Mouse (Mus musculus) intestine, postnatal 0 days (tissue): ENCODE measurements at regions not wholly inside any gene's neighbourhood (a gene's known extent, or its start where the extent isn't known, plus 50 kb on each side); places are given as distances from the start of the nearest gene placed in this dataset.

Experiments used
- ATAC-seq: fragments of 200-750 bp; cut with Nextera tagmentation; 2 replicates; pipeline ENCODE4 v1.8.0; 2017; ENCODE audit warnings: mild to moderate bottlenecking, moderate TSS enrichment, moderate library complexity
- H3K27ac ChIP-seq: fragments of 300-500 bp; sonication (generic); 2 replicates; pipeline ENCODE4 v1.5.1; 2014; ENCODE audit warnings: mild to moderate bottlenecking, low read depth, low read length, moderate library complexity
- H3K27me3 ChIP-seq: fragments of 300-500 bp; sonication (generic); replicated peaks from 2 replicates; pipeline ENCODE4 v1.6.1; 2014; ENCODE audit warnings: low read length, mixed read lengths; ENCODE audit not compliant: control insufficient read depth, insufficient read depth
- H3K36me3 ChIP-seq: fragments of 300-500 bp; sonication (generic); 2 replicates; pipeline ENCODE4 v1.6.1; 2014; ENCODE audit warnings: mild to moderate bottlenecking, moderate library complexity; ENCODE audit not compliant: control insufficient read depth, insufficient read depth
- H3K4me1 ChIP-seq: fragments of 300-500 bp; sonication (generic); replicated peaks from 2 replicates; pipeline ENCODE4 v1.6.1; 2014; ENCODE audit warnings: antibody characterized with exemption, low read length, mixed read lengths; ENCODE audit not compliant: control insufficient read depth, insufficient read depth
- H3K4me2 ChIP-seq: fragments of 300-500 bp; sonication (generic); replicated peaks from 2 replicates; pipeline ENCODE4 v1.6.1; 2014; ENCODE audit warnings: low read depth, mild to moderate bottlenecking, moderate library complexity
- H3K4me3 ChIP-seq: fragments of 300-500 bp; sonication (generic); 2 replicates; pipeline ENCODE4 v1.5.1; 2014; ENCODE audit warnings: low read depth, low read length
- H3K9ac ChIP-seq: fragments of 300-500 bp; sonication (generic); 2 replicates; pipeline ENCODE4 v1.6.1; 2014; ENCODE audit warnings: mild to moderate bottlenecking, low read depth, low read length
- H3K9me3 ChIP-seq: fragments of 300-500 bp; sonication (generic); 2 replicates; pipeline ENCODE4 v1.6.1; 2016; ENCODE audit warnings: mixed run types; ENCODE audit not compliant: control insufficient read depth
- CTCF ChIP-seq: sonication (generic); IDR thresholded peaks from 2 replicates; pipeline ENCODE4 v1.5.1; 2016; ENCODE audit warnings: low read depth, mild to moderate bottlenecking, control low read depth, antibody characterized with exemption, moderate library complexity
- WGBS: fragments of 180-500 bp; shearing (Covaris S2); extraction: QIAGEN DNeasy Blood & Tissue Kit; methylation state at CpG from one replicate; pipeline ENCODE4 v1.1.7; 2014; 5-methylcytosine and 5-hydroxymethylcytosine counted together

DNA sequence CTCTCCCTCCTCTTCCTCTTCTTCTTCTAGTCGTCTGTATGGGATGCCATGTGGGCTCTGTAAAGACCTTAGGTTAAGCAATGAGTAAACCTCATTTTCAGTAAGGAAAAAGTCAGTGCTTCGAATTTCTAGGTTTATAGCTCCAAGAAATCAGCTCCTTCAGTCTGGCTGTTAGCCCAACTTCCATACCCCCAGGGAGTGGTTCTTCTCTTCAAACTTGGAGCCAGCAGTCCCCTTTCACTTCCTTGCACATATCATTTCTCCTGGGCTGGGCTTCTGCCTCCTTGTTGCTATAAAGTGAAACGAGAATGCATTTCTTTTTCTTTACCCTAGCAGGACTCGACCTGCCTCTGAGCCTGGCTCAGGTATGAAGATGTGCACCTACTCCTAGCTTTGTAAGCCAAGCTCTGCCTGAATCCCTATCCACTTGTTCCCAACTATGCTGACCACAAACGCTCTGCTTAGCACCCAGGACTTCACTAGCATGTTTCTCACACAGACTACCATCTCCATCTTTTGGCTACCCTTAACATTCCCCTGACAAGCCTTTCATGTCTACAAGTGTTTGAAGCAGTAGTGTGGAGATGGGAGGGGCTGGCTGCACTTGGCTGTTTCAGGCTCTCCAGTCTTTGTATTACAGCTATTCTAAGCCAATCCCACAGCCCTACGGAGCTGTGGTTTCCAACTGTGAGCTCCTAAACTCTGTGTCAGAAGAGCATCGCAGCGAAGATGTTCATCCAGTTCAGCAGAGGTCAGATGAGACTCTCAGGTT lies 243.8 kb upstream of the Tprg start:
- ATAC-seq, result no peak
- TF ChIP-seq CTCF, result no peak
- no peaks in the 10 kb centered on the region for H3K9me3 ChIP-seq
- no peaks in the 10 kb centered on the region for H3K4me1 ChIP-seq
- no peak overlapping the region for H3K27ac ChIP-seq
- H3K4me3 ChIP-seq, result no peak overlapping the region
- H3K9ac ChIP-seq, result no peak overlapping the region
- no peak overlapping the region for H3K4me2 ChIP-seq
- H3K36me3 ChIP-seq, result no peaks in the 10 kb centered on the region
- WGBS, result 57% methylated on average over 8 of the region's 8 CpGs
- H3K27me3 ChIP-seq, result no peaks in the 10 kb centered on the region

DNA sequence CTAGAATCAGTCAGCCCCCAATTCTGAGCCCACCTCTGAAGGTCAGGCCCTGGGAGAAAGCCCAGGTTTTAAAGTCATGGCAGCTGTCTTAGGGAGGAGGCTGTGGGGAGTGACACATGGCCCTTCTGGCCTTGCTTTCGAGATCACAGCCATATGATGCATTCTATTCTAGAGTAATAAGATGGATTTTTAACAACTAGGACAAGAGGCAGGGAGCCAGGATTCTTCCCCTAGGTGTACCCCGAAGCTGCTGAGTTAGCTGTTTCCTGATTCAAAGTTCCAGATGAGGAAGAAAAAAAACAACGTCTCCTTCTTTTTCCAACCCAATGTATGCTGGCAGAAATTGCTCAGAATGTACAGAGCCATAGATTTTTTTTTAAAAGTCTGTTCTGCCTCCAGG lies 242.0 kb upstream of the Tprg start:
- H3K27ac ChIP-seq, result no peak overlapping the region
- H3K4me2 ChIP-seq, result no peak overlapping the region
- ATAC-seq, result no peak
- no peak overlapping the region for H3K4me3 ChIP-seq
- no peak overlapping the region for H3K9ac ChIP-seq
- no peaks in the 10 kb centered on the region for H3K4me1 ChIP-seq
- no peaks in the 10 kb centered on the region for H3K9me3 ChIP-seq
- no peaks in the 10 kb centered on the region for H3K27me3 ChIP-seq
- H3K36me3 ChIP-seq, result no peaks in the 10 kb centered on the region
- 73% methylated on average over 3 of the region's 3 CpGs for WGBS
- TF ChIP-seq CTCF, result no peak

DNA sequence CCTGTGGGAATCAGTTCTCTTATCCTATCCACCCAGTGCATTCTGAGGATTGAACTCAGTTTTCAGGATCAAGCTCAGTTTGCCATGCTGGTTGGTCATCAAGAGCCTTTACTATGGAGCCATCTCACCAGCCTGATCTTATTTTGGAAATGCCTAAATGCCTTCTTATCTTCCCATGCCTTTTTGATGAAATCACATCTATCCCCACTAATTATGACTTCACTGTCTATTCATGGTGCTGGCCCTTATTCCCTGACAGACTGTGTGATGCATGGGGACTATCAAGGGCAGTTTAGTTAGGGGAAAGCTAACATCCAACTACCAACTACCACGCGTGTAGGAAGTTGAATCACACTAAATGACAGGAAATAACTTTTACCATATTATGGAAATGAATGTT lies 238.9 kb upstream of the Tprg start:
- Histone ChIP-seq H3K4me1 (no peaks in the 10 kb centered on the region), H3K4me3 (no peak overlapping the region), H3K36me3 (no peaks in the 10 kb centered on the region), H3K9me3 (no peaks in the 10 kb centered on the region), H3K9ac (no peak overlapping the region), H3K4me2 (no peak overlapping the region), H3K27ac (no peak overlapping the region), H3K27me3 (no peaks in the 10 kb centered on the region)
- TF ChIP-seq CTCF, result no peak
- 83% methylated on average over 2 of the region's 2 CpGs for WGBS
- no peak for ATAC-seq

DNA sequence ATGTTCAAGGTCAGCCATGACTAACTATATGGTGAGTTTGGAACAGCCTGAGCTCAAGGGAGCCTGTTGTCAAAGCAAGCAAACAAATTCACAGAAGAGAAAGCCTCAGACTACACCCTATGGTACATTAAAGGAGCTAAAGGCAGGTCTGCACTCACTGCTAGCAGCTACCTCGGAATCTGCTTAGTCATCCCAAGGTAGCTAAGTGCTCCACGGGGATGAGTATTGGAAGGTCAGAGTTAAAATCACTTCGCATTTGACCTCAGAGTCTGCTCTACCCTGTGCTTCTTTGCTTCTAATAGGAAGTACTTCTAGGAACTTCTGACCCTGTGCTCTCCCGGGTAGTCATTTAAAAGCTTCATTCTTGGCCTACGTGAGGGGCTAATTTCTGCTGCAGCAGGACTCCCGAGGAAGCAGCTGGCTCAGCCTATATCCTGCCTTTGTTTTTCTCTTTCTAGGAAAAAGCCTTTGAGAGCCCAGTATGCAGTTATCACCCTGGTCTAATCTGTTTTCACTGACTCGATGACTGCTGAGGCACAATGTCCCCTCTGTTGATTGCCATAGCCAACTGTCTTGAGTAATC lies 236.6 kb upstream of the Tprg start:
- Histone ChIP-seq H3K4me2 (no peak overlapping the region), H3K4me1 (no peaks in the 10 kb centered on the region), H3K9me3 (no peaks in the 10 kb centered on the region), H3K27ac (no peak overlapping the region), H3K4me3 (no peak overlapping the region), H3K9ac (no peak overlapping the region), H3K27me3 (no peaks in the 10 kb centered on the region), H3K36me3 (no peaks in the 10 kb centered on the region)
- no peak for ATAC-seq
- 52% methylated on average over 7 of the region's 7 CpGs for WGBS
- no peak for TF ChIP-seq CTCF

DNA sequence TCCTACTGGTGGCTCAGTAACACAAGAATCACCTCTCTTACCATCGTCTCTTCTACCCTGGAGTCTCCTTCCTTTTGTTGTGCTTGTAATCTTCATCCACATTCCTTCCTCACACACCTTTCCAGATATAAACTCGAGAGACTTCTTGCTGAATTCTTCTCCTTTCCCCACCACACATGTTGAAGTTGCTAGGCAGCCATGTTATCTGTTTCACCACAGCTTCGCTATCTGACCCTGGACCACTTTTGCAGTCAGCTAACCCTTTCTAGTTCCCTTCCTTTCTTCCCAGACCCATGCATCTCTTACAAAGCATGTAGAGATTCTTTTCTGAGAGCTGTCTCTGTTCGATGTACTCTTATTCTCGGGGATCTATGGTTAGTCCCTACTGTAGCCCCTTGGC lies 235.6 kb upstream of the Tprg start:
- H3K27ac ChIP-seq, result no peak overlapping the region
- no peaks in the 10 kb centered on the region for H3K9me3 ChIP-seq
- no peak overlapping the region for H3K4me3 ChIP-seq
- TF ChIP-seq CTCF, result no peak
- H3K4me2 ChIP-seq, result no peak overlapping the region
- WGBS, result 80% methylated on average over 5 of the region's 5 CpGs
- ATAC-seq, result no peak
- H3K27me3 ChIP-seq, result no peaks in the 10 kb centered on the region
- H3K9ac ChIP-seq, result no peak overlapping the region
- no peaks in the 10 kb centered on the region for H3K4me1 ChIP-seq
- H3K36me3 ChIP-seq, result no peaks in the 10 kb centered on the region

DNA sequence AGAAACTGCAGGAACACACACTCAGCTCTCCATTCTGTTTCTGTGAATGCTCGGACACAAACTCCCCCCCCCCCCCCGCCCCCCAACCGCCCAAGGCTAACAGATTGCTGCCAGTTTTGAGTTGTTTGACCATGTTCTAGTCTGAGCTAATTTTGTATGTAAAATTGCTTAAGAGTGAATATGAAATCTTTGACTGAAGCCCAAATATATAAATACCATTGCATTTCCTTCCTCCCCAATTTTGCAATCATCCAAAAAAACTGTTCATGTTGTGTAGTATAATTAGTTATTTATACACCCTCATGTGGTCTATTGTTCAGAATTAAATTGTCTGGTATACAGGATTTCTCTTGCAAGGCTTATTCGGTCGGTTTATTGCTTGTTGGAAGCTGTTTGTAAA lies 234.2 kb upstream of the Tprg start:
- Histone ChIP-seq H3K27ac (no peak overlapping the region), H3K27me3 (no peaks in the 10 kb centered on the region), H3K4me2 (no peak overlapping the region), H3K9ac (no peak overlapping the region), H3K9me3 (no peaks in the 10 kb centered on the region), H3K36me3 (no peaks in the 10 kb centered on the region), H3K4me3 (no peak overlapping the region), H3K4me1 (no peaks in the 10 kb centered on the region)
- no peak for TF ChIP-seq CTCF
- 71% methylated on average over 5 of the region's 5 CpGs for WGBS
- ATAC-seq, result no peak
